Mouse (Mus musculus): ENCODE data around the gene Gm20388.

DNA sequence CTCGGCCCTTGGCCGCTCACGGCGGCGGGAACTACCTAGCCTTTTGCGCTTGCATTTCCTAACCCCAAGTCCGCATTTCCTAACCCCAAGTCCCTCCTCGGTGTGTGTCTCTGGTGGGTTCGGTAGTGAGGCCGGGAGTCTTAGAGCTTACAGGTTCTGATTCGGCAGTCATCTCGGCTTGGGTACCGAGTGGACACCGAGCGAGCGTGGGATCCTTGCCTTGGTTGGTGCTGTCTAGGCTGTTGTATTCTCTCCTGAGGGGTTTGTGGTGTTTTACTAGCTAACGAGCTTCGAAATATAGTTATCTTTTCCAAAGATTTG lies 4321.6 kb downstream of the Gm20388 start:
- TF ChIP-seq CHD2 (IDR thresholded peaks at IDR 0.05; ENCODE audit: low read depth, low read length) (no peak), ZNF384 (IDR thresholded peaks at IDR 0.05; ENCODE audit: low read depth, low read length) (no peak)
